Mouse (Mus musculus) gonadal fat pad, adult 2 months (tissue): ENCODE results near the gene Bmi1. TPM values are rescaled to one million over a fixed set of nuclear protein-coding genes. Genes with fewer than 3 reads are reported as not detected.

ENCODE experiments used
- DNase-seq: peaks from one replicate; pipeline ENCODE4 v3.0.0-alpha.2; 2012; ENCODE audit warnings: low read depth
- polyA plus RNA-seq: library from polyadenylated mRNA; depleted of rRNA; stranded (reverse); fragments of >200 nt; gene quantifications from 2 replicates; pipeline ENCODE4 v1.2.3, GENCODE M21; 2012; rRNA removed

Gene Bmi1
- polyA plus RNA-seq, 1 experiment = 15.7 TPM

DNA sequence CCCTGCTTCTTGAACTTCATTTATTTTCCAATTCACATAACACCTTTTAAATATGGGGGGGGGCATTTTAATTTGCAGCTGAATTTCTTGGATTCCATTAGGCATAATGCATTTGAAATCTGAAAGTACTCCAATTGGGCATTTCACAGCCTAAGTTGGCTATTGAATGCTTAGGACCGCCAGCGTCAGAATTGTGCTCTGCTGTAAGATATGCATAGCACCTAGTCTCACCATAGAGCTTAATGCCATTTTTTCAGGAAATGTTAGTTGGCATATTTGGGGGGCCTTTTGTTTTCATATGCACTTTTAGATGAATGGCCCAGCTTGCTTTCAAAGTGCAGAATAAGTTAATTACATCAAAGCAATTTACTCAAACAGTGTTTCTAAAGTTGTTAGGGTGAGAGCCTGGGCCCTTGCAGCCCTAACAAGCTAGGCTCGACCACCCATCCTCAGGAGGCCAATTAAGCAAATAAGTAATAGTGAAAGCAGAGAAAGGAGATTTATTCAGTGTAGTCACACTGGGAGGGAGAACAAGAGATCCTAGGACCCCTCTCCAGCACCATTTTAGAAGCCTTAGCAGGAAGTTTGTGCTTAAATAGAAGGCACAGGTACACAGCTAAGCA is 45.5 kb downstream of the Bmi1 start:
- DNase-seq = no peak

DNA sequence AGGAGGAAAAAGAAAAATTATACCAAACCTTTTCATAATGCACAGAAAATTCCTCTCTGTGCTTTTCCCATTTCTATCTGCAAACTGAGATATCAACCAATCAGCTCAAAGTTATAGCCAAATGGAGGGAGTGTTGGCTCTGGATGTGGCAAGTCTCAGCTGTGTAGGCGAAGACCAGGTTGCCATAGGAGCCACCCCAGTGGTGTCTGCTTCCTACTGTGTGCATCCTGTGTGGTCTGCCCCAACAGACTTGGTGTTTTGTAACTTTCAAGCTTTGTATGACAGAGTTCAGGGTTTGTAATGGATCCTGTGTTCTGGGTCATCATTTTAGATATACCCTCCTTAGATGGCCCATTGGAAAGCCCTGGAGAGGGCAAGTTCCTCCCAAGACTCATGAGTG is 47.6 kb downstream of the Bmi1 start:
- DNase-seq = no peak

DNA sequence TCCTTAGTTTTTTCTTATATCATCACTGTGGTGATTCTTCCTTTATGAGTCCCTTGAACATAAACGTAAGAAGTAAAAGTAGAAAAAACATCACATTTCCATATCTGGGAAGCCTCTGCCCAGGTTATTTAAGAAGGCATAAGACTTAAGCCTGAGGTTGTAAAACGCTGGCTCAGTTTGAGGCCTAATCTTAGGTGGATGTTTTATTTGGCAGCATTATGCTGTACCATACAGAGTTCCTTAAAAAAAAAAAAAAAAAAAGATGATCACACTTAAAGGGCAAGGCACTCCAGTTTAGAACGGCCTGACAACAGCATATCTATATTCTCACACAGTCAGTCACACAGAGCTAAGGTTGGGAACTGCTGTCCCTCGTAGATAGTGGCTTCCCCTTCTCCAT is 49.1 kb downstream of the Bmi1 start:
- peak; percentile 62 for DNase-seq

DNA sequence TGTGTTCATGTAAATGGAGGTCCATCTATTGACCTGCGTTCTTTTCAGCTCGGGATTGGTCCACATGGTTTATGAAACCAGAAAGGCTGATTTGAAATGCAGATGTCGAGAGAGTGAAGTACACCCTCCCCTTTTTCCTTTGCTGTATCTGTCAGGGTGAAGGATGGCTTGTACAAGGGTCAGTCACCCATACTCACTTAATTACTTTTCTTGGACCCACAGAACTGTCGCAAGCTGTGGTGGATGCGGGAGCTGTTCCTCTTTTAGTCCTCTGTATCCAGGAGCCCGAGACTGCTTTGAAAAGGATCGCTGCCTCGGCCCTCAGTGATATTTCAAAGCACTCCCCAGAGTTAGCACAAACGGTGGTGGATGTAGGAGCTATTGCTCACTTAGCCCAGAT is 54.9 kb downstream of the Bmi1 start:
- no peak for DNase-seq

DNA sequence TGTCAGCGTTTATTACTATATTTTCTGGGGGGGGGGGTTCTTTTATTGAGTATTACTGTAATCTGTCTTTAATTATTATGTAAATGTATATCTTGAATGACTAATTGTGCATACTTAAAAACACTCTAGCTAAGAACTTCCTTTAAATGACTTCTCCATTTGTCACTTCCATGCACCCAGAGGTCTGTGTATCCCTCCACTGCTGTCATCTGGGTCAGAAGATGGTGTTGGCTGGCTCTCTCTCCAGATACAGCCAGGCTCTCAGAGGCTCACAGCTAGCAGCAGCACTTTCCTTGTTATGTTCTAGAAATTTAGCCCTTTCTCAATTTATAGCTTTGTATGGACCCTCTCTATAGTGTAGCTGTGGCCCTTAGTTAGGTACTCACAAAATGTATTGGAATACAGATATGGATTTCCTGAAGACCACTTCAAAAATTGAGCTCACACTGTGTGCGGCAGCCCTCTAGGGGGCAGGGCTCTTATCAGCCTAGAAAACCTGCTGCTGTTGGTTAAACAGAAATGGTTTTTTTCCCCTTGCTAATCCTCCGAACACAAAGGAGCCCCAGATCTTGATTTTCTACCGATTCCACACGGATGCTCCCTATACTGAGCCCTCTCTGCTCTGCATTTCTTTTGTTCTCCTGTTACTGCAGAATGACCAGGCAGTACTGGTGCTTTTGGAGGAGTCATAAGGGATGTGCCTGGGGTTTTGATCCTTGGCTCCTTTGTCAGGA is 57.7 kb downstream of the Bmi1 start:
- DNase-seq = no peak

Other genes with a start within 250 kb of the Bmi1 start
- gene Commd3, start 4.6 kb upstream of the Bmi1 start, polyA plus RNA-seq = 61.3 and 62.0 TPM in 2 replicates
- 0.76 TPM in 2 replicates for gene Spag6, start 17.0 kb downstream of the Bmi1 start, polyA plus RNA-seq